Mouse (Mus musculus): ENCODE data around the gene Prdm10.

DNA sequence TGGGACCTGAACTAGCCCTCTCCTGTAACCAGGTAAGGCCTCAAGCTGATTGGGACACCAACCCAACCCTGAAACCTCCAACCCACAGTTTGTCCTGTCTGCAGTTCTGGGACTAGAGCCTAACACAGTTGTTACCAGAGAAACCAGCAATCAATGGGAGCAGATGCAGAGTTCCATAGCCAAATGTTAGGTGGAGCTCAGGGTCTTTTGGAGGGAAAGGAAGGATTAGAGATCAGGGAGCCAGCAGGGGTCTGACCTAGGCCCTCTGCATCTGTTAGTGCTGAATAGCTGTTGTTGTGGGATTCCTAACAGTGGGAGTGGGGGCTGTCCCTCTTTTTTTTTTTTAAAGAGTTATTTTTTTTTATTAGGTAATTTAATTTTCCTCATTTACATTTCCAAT, 96.3 kb downstream of the Prdm10 start:
- TF ChIP-seq CTCF (IDR thresholded peaks at IDR 0.05) (no peak), POLR2A (IDR thresholded peaks at IDR 0.05; ENCODE audit: insufficient read depth, low read depth, low read length) (no peak)

Measured in heart, adult 2 months (tissue).